ENCODE assay signal across 7 mouse cellular contexts in genomic region chr11:114668741-114669623, GRCm38 (mm10). TPM values are rescaled to one million over a fixed set of nuclear protein-coding genes. Genes with fewer than 3 reads are reported as not detected.
A peak's percentile ranks its signal among the peaks of the same experiment; 100 is the strongest.
DNase-seq lines count a peak whose midpoint lies in the region; ATAC-seq and TF ChIP-seq lines count a peak whose summit lies in the region.

No protein-coding gene starts in this region.

- under 1% methylated on average over 56 of the region's 60 CpGs for WGBS in embryonic facial prominence, embryonic 11.5 days
- WGBS in intestine, postnatal 0 days = under 1% methylated on average over 60 of the region's 60 CpGs
- under 1% methylated on average over 60 of the region's 60 CpGs for WGBS in limb, embryonic 10.5 days
- WGBS in midbrain, embryonic 11.5 days = under 1% methylated on average over 57 of the region's 60 CpGs

- H3K27me3 ChIP-seq in embryonic facial prominence, embryonic 11.5 days (ENCODE audit: control insufficient read depth, insufficient read depth, low read length) = no peaks in the 10 kb centered on the region
- 0 out of 2 replicates have a peak, but pooled peaks cover 6% of the 10 kb centered on the region for H3K27me3 ChIP-seq in intestine, postnatal 0 days (replicated peaks; ENCODE audit: control insufficient read depth, insufficient read depth, low read length)
- H3K27me3 ChIP-seq in limb, embryonic 10.5 days (ENCODE audit: low read depth, poor library complexity, severe bottlenecking) = peaks cover 24% of the 10 kb centered on the region
- H3K27me3 ChIP-seq in midbrain, embryonic 11.5 days (ENCODE audit: control insufficient read depth, insufficient read depth, low read length) = no peaks in the 10 kb centered on the region

- H3K4me1 ChIP-seq in embryonic facial prominence, embryonic 11.5 days (ENCODE audit: control insufficient read depth, insufficient read depth, low read length) = no peaks in the 10 kb centered on the region
- H3K4me1 ChIP-seq in intestine, postnatal 0 days (replicated peaks; ENCODE audit: control insufficient read depth, insufficient read depth, low read length) = 0 out of 2 replicates have a peak, but pooled peaks cover 5% of the 10 kb centered on the region
- H3K4me1 ChIP-seq in limb, embryonic 10.5 days = peaks cover 34% of the 10 kb centered on the region
- peaks cover 13% of the 10 kb centered on the region for H3K4me1 ChIP-seq in midbrain, embryonic 11.5 days (ENCODE audit: control insufficient read depth, insufficient read depth, low read length)

- no peaks in the 10 kb centered on the region for H3K9me3 ChIP-seq in embryonic facial prominence, embryonic 11.5 days (replicated peaks; ENCODE audit: control insufficient read depth, low read length)
- H3K9me3 ChIP-seq in intestine, postnatal 0 days (ENCODE audit: control insufficient read depth) = no peaks in the 10 kb centered on the region
- H3K9me3 ChIP-seq in limb, embryonic 10.5 days (replicated peaks) = no peaks in the 10 kb centered on the region
- no peaks in the 10 kb centered on the region for H3K9me3 ChIP-seq in midbrain, embryonic 11.5 days (ENCODE audit: control insufficient read depth, low read length)

- DNase-seq in adrenal gland, postnatal 14 days = peak; percentile 92
- peak; percentile 89 for DNase-seq in embryonic facial prominence, embryonic 11.5 days (ENCODE audit: low spot score)
- DNase-seq in limb, embryonic 10.5 days (ENCODE audit: low spot score) = peak; percentile 84
- DNase-seq in midbrain, embryonic 11.5 days (ENCODE audit: low spot score, missing footprints) = peak; percentile 97
- DNase-seq in spleen, adult 12 weeks (ENCODE audit: low spot score) = peak; percentile 63

- H3K4me2 ChIP-seq in embryonic facial prominence, embryonic 11.5 days (ENCODE audit: low read depth, low read length) = peak overlapping the region; percentile 85
- peak overlapping the region; percentile 78 for H3K4me2 ChIP-seq in intestine, postnatal 0 days (replicated peaks; ENCODE audit: low read depth)
- peak overlapping the region; percentile 94 for H3K4me2 ChIP-seq in midbrain, embryonic 11.5 days

- peak; percentile 47 for ATAC-seq in embryonic facial prominence, embryonic 11.5 days (replicated peaks; ENCODE audit: insufficient number of reproducible peaks, low FRiP score, low TSS enrichment, low read depth)
- peak; percentile 63 for ATAC-seq in granulocyte monocyte progenitor cell, adult 5-6 weeks (replicated peaks; ENCODE audit: poor library complexity, severe bottlenecking)
- peak; percentile 65 for ATAC-seq in intestine, postnatal 0 days
- ATAC-seq in midbrain, embryonic 11.5 days (ENCODE audit: low FRiP score) = peak; percentile 78

- H3K9ac ChIP-seq in embryonic facial prominence, embryonic 11.5 days (replicated peaks; ENCODE audit: low read length) = peak overlapping the region; percentile 94
- peak overlapping the region; percentile 73 for H3K9ac ChIP-seq in intestine, postnatal 0 days (ENCODE audit: low read depth, low read length)
- peak overlapping the region; percentile 95 for H3K9ac ChIP-seq in midbrain, embryonic 11.5 days (ENCODE audit: low read length)

- H3K4me3 ChIP-seq in embryonic facial prominence, embryonic 11.5 days (ENCODE audit: low read depth, low read length) = peak overlapping the region; percentile 84
- peak overlapping the region; percentile 81 for H3K4me3 ChIP-seq in intestine, postnatal 0 days (ENCODE audit: low read depth, low read length)
- peak overlapping the region; percentile 94 for H3K4me3 ChIP-seq in limb, embryonic 10.5 days
- peak overlapping the region; percentile 78 for H3K4me3 ChIP-seq in midbrain, embryonic 11.5 days (ENCODE audit: low read depth, low read length)

- H3K27ac ChIP-seq in embryonic facial prominence, embryonic 11.5 days (replicated peaks; ENCODE audit: low read depth, low read length) = peak overlapping the region; percentile 85
- peak overlapping the region; percentile 92 for H3K27ac ChIP-seq in intestine, postnatal 0 days (ENCODE audit: low read depth, low read length)
- peak overlapping the region; percentile 96 for H3K27ac ChIP-seq in limb, embryonic 10.5 days
- peak overlapping the region; percentile 79 for H3K27ac ChIP-seq in midbrain, embryonic 11.5 days (ENCODE audit: low read depth, low read length)

- peaks cover 4% of the 10 kb centered on the region; the same call in 1 of the 2 replicates for H3K36me3 ChIP-seq in embryonic facial prominence, embryonic 11.5 days (replicated peaks; ENCODE audit: control insufficient read depth, insufficient read depth, low read depth, low read length)
- H3K36me3 ChIP-seq in intestine, postnatal 0 days (ENCODE audit: control insufficient read depth, insufficient read depth) = peaks cover 31% of the 10 kb centered on the region
- peaks cover 43% of the 10 kb centered on the region for H3K36me3 ChIP-seq in limb, embryonic 10.5 days
- H3K36me3 ChIP-seq in midbrain, embryonic 11.5 days (ENCODE audit: control insufficient read depth, insufficient read depth, low read length) = peaks cover 22% of the 10 kb centered on the region

- peak; percentile 73 for TF ChIP-seq CTCF in intestine, postnatal 0 days (IDR thresholded peaks at IDR 0.05; ENCODE audit: low read depth)

RNA-seq across cellular contexts. Expression of gene Rpl38, which starts 0.7 kb away (rescaled TPM):
- total RNA-seq in adrenal gland, postnatal 14 days (2021) = 1,048 and 1,188 TPM in 2 replicates
- polyA plus RNA-seq in embryonic facial prominence, embryonic 11.5 days (2014; fragmentation: Nextera tagmentation; extraction: Ambion mirVana) = 888 and 938 TPM in 2 replicates
- 2,916 and 3,176 TPM in 2 replicates for total RNA-seq in granulocyte monocyte progenitor cell, adult 5-6 weeks (2014; fragmentation: Nextera tagmentation)
- total RNA-seq in granulocyte monocyte progenitor cell, adult 5-6 weeks (2017) = 2,043 and 3,376 TPM in 2 replicates
- polyA plus RNA-seq in intestine, postnatal 0 days (2015; fragmentation: Nextera tagmentation; extraction: Ambion mirVana) = 922 and 935 TPM in 2 replicates
- polyA plus RNA-seq in limb, embryonic 10.5 days (2016; fragmentation: Nextera tagmentation; extraction: Ambion mirVana) = 966 and 1,201 TPM in 2 replicates
- 839 and 977 TPM in 2 replicates for polyA plus RNA-seq in midbrain, embryonic 11.5 days (2014; fragmentation: Nextera tagmentation; extraction: Ambion mirVana)

RNA-seq across cellular contexts. Expression of gene Ttyh2, which starts 6.2 kb away (rescaled TPM):
- 61.7 and 64.7 TPM in 2 replicates for total RNA-seq in adrenal gland, postnatal 14 days (2021)
- 15.5 and 16.4 TPM in 2 replicates for polyA plus RNA-seq in embryonic facial prominence, embryonic 11.5 days (2014; fragmentation: Nextera tagmentation; extraction: Ambion mirVana)
- 6.5 and 8.7 TPM in 2 replicates for total RNA-seq in granulocyte monocyte progenitor cell, adult 5-6 weeks (2014; fragmentation: Nextera tagmentation)
- 4.0 and 4.9 TPM in 2 replicates for total RNA-seq in granulocyte monocyte progenitor cell, adult 5-6 weeks (2017)
- polyA plus RNA-seq in intestine, postnatal 0 days (2015; fragmentation: Nextera tagmentation; extraction: Ambion mirVana) = 73.4 and 80.0 TPM in 2 replicates
- polyA plus RNA-seq in limb, embryonic 10.5 days (2016; fragmentation: Nextera tagmentation; extraction: Ambion mirVana) = 8.6 and 9.2 TPM in 2 replicates
- 11.0 and 11.4 TPM in 2 replicates for polyA plus RNA-seq in midbrain, embryonic 11.5 days (2014; fragmentation: Nextera tagmentation; extraction: Ambion mirVana)

RNA-seq across cellular contexts. Expression of gene Dnaic2, which starts 58.2 kb away (rescaled TPM):
- 0.44 and 0.64 TPM in 2 replicates for total RNA-seq in adrenal gland, postnatal 14 days (2021)
- polyA plus RNA-seq in embryonic facial prominence, embryonic 11.5 days (2014; fragmentation: Nextera tagmentation; extraction: Ambion mirVana) = 1.4 and 1.6 TPM in 2 replicates
- not detected in 2 replicates for total RNA-seq in granulocyte monocyte progenitor cell, adult 5-6 weeks (2014; fragmentation: Nextera tagmentation)
- not detected in 2 replicates for total RNA-seq in granulocyte monocyte progenitor cell, adult 5-6 weeks (2017)
- 0.12 and 0.22 TPM in 2 replicates for polyA plus RNA-seq in intestine, postnatal 0 days (2015; fragmentation: Nextera tagmentation; extraction: Ambion mirVana)
- 0.13 and 0.39 TPM in 2 replicates for polyA plus RNA-seq in limb, embryonic 10.5 days (2016; fragmentation: Nextera tagmentation; extraction: Ambion mirVana)
- 1.2 and 1.3 TPM in 2 replicates for polyA plus RNA-seq in midbrain, embryonic 11.5 days (2014; fragmentation: Nextera tagmentation; extraction: Ambion mirVana)

Comparison
In these comparisons a context has a peak if more than half of its experiments do, and no peak if none do; other contexts are left out.
1. Peak in every context shown above with its lines: DNase-seq, ATAC-seq, H3K4me3 ChIP-seq and H3K27ac ChIP-seq.